Mouse (Mus musculus): Measurements from ENCODE around the gene Trpd52l3. TPM values are rescaled to one million over a fixed set of nuclear protein-coding genes. Genes with fewer than 3 reads are reported as not detected.

The Trpd52l3 gene
- polyA plus RNA-seq, 1 experiment from 2014 or later, result not detected

- no peak for ATAC-seq (ENCODE audit: insufficient number of reproducible peaks, low FRiP score, low TSS enrichment, low read depth)
- Histone ChIP-seq H3K4me1 (peaks cover 20% of the 10 kb centered on the region), H3K9me3 (no peaks in the 10 kb centered on the region), H3K4me2 (peak overlapping the region; percentile 72), H3K27ac (peak overlapping the region; percentile 95; the same call in 1 of the 2 replicates), H3K36me3 (no peaks in the 10 kb centered on the region), H3K4me3 (peak overlapping the region; percentile 99), H3K9ac (peak overlapping the region; percentile 99), H3K27me3 (no peaks in the 10 kb centered on the region)
- under 1% methylated on average over 7 of the region's 7 CpGs for WGBS
These were observed 27.9 kb downstream of the Trpd52l3 start for GRCm38 (mm10) chr19:30031468-30031931.

GRCm38 (mm10) chr19:30032206-30032605, 28.6 kb downstream of the Trpd52l3 start:
- H3K4me1 ChIP-seq, result peaks cover 20% of the 10 kb centered on the region
- WGBS, result 69% methylated on average over 3 of the region's 3 CpGs
- no peak overlapping the region for H3K9ac ChIP-seq
- H3K27me3 ChIP-seq, result no peaks in the 10 kb centered on the region
- H3K9me3 ChIP-seq, result no peaks in the 10 kb centered on the region
- H3K4me2 ChIP-seq, result peak overlapping the region; percentile 72
- H3K27ac ChIP-seq, result no peak overlapping the region
- peak overlapping the region; percentile 99 for H3K4me3 ChIP-seq
- no peak for ATAC-seq (ENCODE audit: insufficient number of reproducible peaks, low FRiP score, low TSS enrichment, low read depth)
- no peaks in the 10 kb centered on the region for H3K36me3 ChIP-seq

- Histone ChIP-seq H3K9ac (no peak overlapping the region), H3K4me3 (no peak overlapping the region), H3K27ac (no peak overlapping the region), H3K36me3 (no peaks in the 10 kb centered on the region), H3K4me2 (no peak overlapping the region), H3K4me1 (peaks cover 17% of the 10 kb centered on the region), H3K27me3 (no peaks in the 10 kb centered on the region), H3K9me3 (no peaks in the 10 kb centered on the region)
- no peak for ATAC-seq (ENCODE audit: insufficient number of reproducible peaks, low FRiP score, low TSS enrichment, low read depth)
- WGBS, result 56% methylated on average over 3 of the region's 3 CpGs
These were observed 31.8 kb downstream of the Trpd52l3 start for GRCm38 (mm10) chr19:30035361-30035760.

GRCm38 (mm10) chr19:30043691-30044090, 40.1 kb downstream of the Trpd52l3 start:
- ATAC-seq (ENCODE audit: insufficient number of reproducible peaks, low FRiP score, low TSS enrichment, low read depth), result no peak
- H3K9me3 ChIP-seq, result no peaks in the 10 kb centered on the region

GRCm38 (mm10) chr19:30044630-30045029, 41.0 kb downstream of the Trpd52l3 start:
- H3K9ac ChIP-seq, result no peak overlapping the region
- H3K27ac ChIP-seq, result no peak overlapping the region
- no peak overlapping the region for H3K4me2 ChIP-seq
- no peaks in the 10 kb centered on the region for H3K27me3 ChIP-seq
- no peaks in the 10 kb centered on the region for H3K4me1 ChIP-seq
- H3K36me3 ChIP-seq, result peaks cover 22% of the 10 kb centered on the region
- WGBS, result 87% methylated on average over 1 of the region's 1 CpGs
- H3K4me3 ChIP-seq, result no peak overlapping the region
- no peaks in the 10 kb centered on the region for H3K9me3 ChIP-seq
- ATAC-seq (ENCODE audit: insufficient number of reproducible peaks, low FRiP score, low TSS enrichment, low read depth), result no peak

More at GRCm38 (mm10) chr19:30043691-30044090, 40.1 kb downstream of the Trpd52l3 start:
- H3K36me3 ChIP-seq, result peaks cover 22% of the 10 kb centered on the region
- no peak overlapping the region for H3K4me3 ChIP-seq
- H3K4me1 ChIP-seq, result no peaks in the 10 kb centered on the region
- no peak overlapping the region for H3K27ac ChIP-seq
- H3K27me3 ChIP-seq, result no peaks in the 10 kb centered on the region
- 90% methylated on average over 2 of the region's 2 CpGs for WGBS
- H3K9ac ChIP-seq, result no peak overlapping the region
- no peak overlapping the region for H3K4me2 ChIP-seq

- Histone ChIP-seq H3K27ac (no peak overlapping the region), H3K4me3 (no peak overlapping the region), H3K9me3 (no peaks in the 10 kb centered on the region), H3K9ac (no peak overlapping the region), H3K4me1 (no peaks in the 10 kb centered on the region), H3K36me3 (peaks cover 24% of the 10 kb centered on the region), H3K4me2 (no peak overlapping the region), H3K27me3 (no peaks in the 10 kb centered on the region)
- 55% methylated on average over 1 of the region's 1 CpGs for WGBS
- no peak for ATAC-seq (ENCODE audit: insufficient number of reproducible peaks, low FRiP score, low TSS enrichment, low read depth)
These were observed 42.3 kb downstream of the Trpd52l3 start for GRCm38 (mm10) chr19:30045857-30046256.

- Histone ChIP-seq H3K36me3 (peaks cover 9% of the 10 kb centered on the region), H3K9me3 (no peaks in the 10 kb centered on the region), H3K27me3 (no peaks in the 10 kb centered on the region), H3K9ac (no peak overlapping the region), H3K4me2 (no peak overlapping the region), H3K4me3 (no peak overlapping the region), H3K27ac (no peak overlapping the region), H3K4me1 (no peaks in the 10 kb centered on the region)
- no peak for ATAC-seq (ENCODE audit: insufficient number of reproducible peaks, low FRiP score, low TSS enrichment, low read depth)
- WGBS, result 88% methylated on average over 2 of the region's 2 CpGs
These were observed 47.0 kb downstream of the Trpd52l3 start for GRCm38 (mm10) chr19:30050584-30050983.

- Histone ChIP-seq H3K4me1 (no peaks in the 10 kb centered on the region), H3K4me3 (no peak overlapping the region), H3K27ac (no peak overlapping the region), H3K9ac (no peak overlapping the region), H3K36me3 (peaks cover 13% of the 10 kb centered on the region), H3K9me3 (no peaks in the 10 kb centered on the region), H3K4me2 (no peak overlapping the region), H3K27me3 (no peaks in the 10 kb centered on the region)
- 87% methylated on average over 3 of the region's 3 CpGs for WGBS
- ATAC-seq (ENCODE audit: insufficient number of reproducible peaks, low FRiP score, low TSS enrichment, low read depth), result no peak
These were observed 47.9 kb downstream of the Trpd52l3 start for GRCm38 (mm10) chr19:30051479-30051878.

- Histone ChIP-seq H3K9me3 (no peaks in the 10 kb centered on the region), H3K4me3 (no peak overlapping the region), H3K36me3 (peaks cover 8% of the 10 kb centered on the region; the same call in 1 of the 2 replicates), H3K27me3 (no peaks in the 10 kb centered on the region), H3K27ac (no peak overlapping the region), H3K4me1 (no peaks in the 10 kb centered on the region), H3K9ac (no peak overlapping the region), H3K4me2 (no peak overlapping the region)
- no peak for ATAC-seq (ENCODE audit: insufficient number of reproducible peaks, low FRiP score, low TSS enrichment, low read depth)
- WGBS, result 96% methylated on average over 2 of the region's 2 CpGs
These were observed 50.6 kb downstream of the Trpd52l3 start for GRCm38 (mm10) chr19:30054218-30054617.

Other genes with a start within 250 kb of the Trpd52l3 start
- gene 9930021J03Rik, start 197.8 kb upstream of the Trpd52l3 start, polyA plus RNA-seq (2015; fragmentation: Nextera tagmentation; extraction: Ambion mirVana), result 4.2 and 5.0 TPM in 2 replicates
- gene Ranbp6, start 190.8 kb upstream of the Trpd52l3 start, polyA plus RNA-seq (2015; fragmentation: Nextera tagmentation; extraction: Ambion mirVana), result 15.8 and 17.3 TPM in 2 replicates
- gene Il33, start 78.7 kb upstream of the Trpd52l3 start, polyA plus RNA-seq (2015; fragmentation: Nextera tagmentation; extraction: Ambion mirVana), result 7.3 and 9.2 TPM in 2 replicates
- gene Uhrf2, start 26.7 kb downstream of the Trpd52l3 start, polyA plus RNA-seq (2015; fragmentation: Nextera tagmentation; extraction: Ambion mirVana), result 44.5 and 60.6 TPM in 2 replicates
- 8.8 and 12.1 TPM in 2 replicates for gene Gldc, start 171.6 kb downstream of the Trpd52l3 start, polyA plus RNA-seq (2015; fragmentation: Nextera tagmentation; extraction: Ambion mirVana)
- gene Mbl2, start 229.2 kb downstream of the Trpd52l3 start, polyA plus RNA-seq (2015; fragmentation: Nextera tagmentation; extraction: Ambion mirVana), result not detected in 2 replicates